Mouse (Mus musculus): ENCODE results near the gene 4933417A18Rik. TPM values are rescaled to one million over a fixed set of nuclear protein-coding genes. Genes with fewer than 3 reads are reported as not detected.
A peak's percentile ranks its signal among the peaks of the same experiment; 100 is the strongest.
"Not testable (repeated sequence)": the region's sequence is repeated elsewhere in the genome, so short reads cannot be mapped to it uniquely, and the experiment has no call there.

4933417A18Rik gene
- polyA plus RNA-seq, 1 experiment from 2014 or later, result not detected

GRCm38 (mm10) chr13:34958158-34958557 is 33.9 kb downstream of the 4933417A18Rik start:
- H3K4me1 ChIP-seq; H3K27ac ChIP-seq; H3K27me3 ChIP-seq (replicated peaks); ATAC-seq (replicated peaks); H3K4me2 ChIP-seq; H3K4me3 ChIP-seq; H3K9ac ChIP-seq; H3K9me3 ChIP-seq; H3K36me3 ChIP-seq (replicated peaks): not testable (repeated sequence)
- WGBS, result 73% methylated on average over 3 of the region's 3 CpGs

GRCm38 (mm10) chr13:34960996-34961770 is 37.0 kb downstream of the 4933417A18Rik start:
- Histone ChIP-seq H3K9ac (no peak overlapping the region), H3K36me3 (replicated peaks) (no peaks in the 10 kb centered on the region), H3K4me3 (no peak overlapping the region), H3K4me1 (peaks cover 15% of the 10 kb centered on the region), H3K9me3 (no peaks in the 10 kb centered on the region), H3K27ac (no peak overlapping the region), H3K4me2 (no peak overlapping the region), H3K27me3 (replicated peaks) (peaks cover 13% of the 10 kb centered on the region)
- no peak for ATAC-seq (replicated peaks)
- 83% methylated on average over 4 of the region's 4 CpGs for WGBS

- no peaks in the 10 kb centered on the region for H3K9me3 ChIP-seq
- no peaks in the 10 kb centered on the region for H3K36me3 ChIP-seq (replicated peaks)
- H3K4me2 ChIP-seq, result peak within 1 kb of the TSS; percentile 67
- peaks cover 15% of the 10 kb centered on the region for H3K4me1 ChIP-seq
- WGBS, result 3% methylated on average over 32 of the region's 32 CpGs
- H3K27me3 ChIP-seq (replicated peaks), result peaks cover 13% of the 10 kb centered on the region
- H3K9ac ChIP-seq, result peak within 1 kb of the TSS; percentile 42
- ATAC-seq (replicated peaks), result peak; percentile 73
- peak within 1 kb of the TSS; percentile 41 for H3K4me3 ChIP-seq
- no peak within 1 kb of the TSS for H3K27ac ChIP-seq
Observed at GRCm38 (mm10) chr13:34963511-34964397, 39.5 kb downstream of the 4933417A18Rik start, which contains the start of gene Eci3. Eci3 (minus strand) TSS chr13:34963810.

GRCm38 (mm10) chr13:34964419-34964818 is 40.2 kb downstream of the 4933417A18Rik start:
- ATAC-seq (replicated peaks), result peak; percentile 48; the same call in 1 of the 2 replicates
- no peaks in the 10 kb centered on the region for H3K36me3 ChIP-seq (replicated peaks)
- peaks cover 13% of the 10 kb centered on the region for H3K27me3 ChIP-seq (replicated peaks)
- H3K4me1 ChIP-seq, result peaks cover 15% of the 10 kb centered on the region
- no peak overlapping the region for H3K27ac ChIP-seq
- peak overlapping the region; percentile 67 for H3K4me2 ChIP-seq
- no peaks in the 10 kb centered on the region for H3K9me3 ChIP-seq
- WGBS, result 3% methylated on average over 14 of the region's 14 CpGs
- peak overlapping the region; percentile 42 for H3K9ac ChIP-seq
- peak overlapping the region; percentile 41 for H3K4me3 ChIP-seq

- no peak for ATAC-seq (replicated peaks)
- peak overlapping the region; percentile 42; the same call in 1 of the 2 replicates for H3K9ac ChIP-seq
- H3K27me3 ChIP-seq (replicated peaks), result peaks cover 13% of the 10 kb centered on the region
- no peak overlapping the region for H3K27ac ChIP-seq
- H3K4me3 ChIP-seq, result peak overlapping the region; percentile 41
- H3K36me3 ChIP-seq (replicated peaks), result no peaks in the 10 kb centered on the region
- H3K9me3 ChIP-seq, result no peaks in the 10 kb centered on the region
- peak overlapping the region; percentile 67 for H3K4me2 ChIP-seq
- WGBS, result 8% methylated on average over 5 of the region's 5 CpGs
- peaks cover 15% of the 10 kb centered on the region for H3K4me1 ChIP-seq
Observed at GRCm38 (mm10) chr13:34964866-34965265, 40.7 kb downstream of the 4933417A18Rik start.

- not testable (repeated sequence) for H3K9me3 ChIP-seq; H3K4me3 ChIP-seq; ATAC-seq (replicated peaks); H3K9ac ChIP-seq; H3K36me3 ChIP-seq (replicated peaks); H3K27ac ChIP-seq; H3K4me2 ChIP-seq
- Histone ChIP-seq H3K27me3 (replicated peaks) (peaks cover 13% of the 10 kb centered on the region), H3K4me1 (peaks cover 15% of the 10 kb centered on the region)
- WGBS, result 75% methylated on average over 9 of the region's 9 CpGs
Observed at GRCm38 (mm10) chr13:34965647-34966046, 41.4 kb downstream of the 4933417A18Rik start.

GRCm38 (mm10) chr13:34972456-34972855 is 48.2 kb downstream of the 4933417A18Rik start:
- not testable (repeated sequence) for H3K9ac ChIP-seq; H3K4me3 ChIP-seq; H3K9me3 ChIP-seq; H3K27ac ChIP-seq; H3K4me2 ChIP-seq; ATAC-seq (replicated peaks); H3K27me3 ChIP-seq (replicated peaks); H3K4me1 ChIP-seq; H3K36me3 ChIP-seq (replicated peaks)

- H3K4me3 ChIP-seq, result no peak overlapping the region
- H3K9me3 ChIP-seq, result no peaks in the 10 kb centered on the region
- H3K4me1 ChIP-seq, result no peaks in the 10 kb centered on the region
- H3K27ac ChIP-seq, result no peak overlapping the region
- no peak for ATAC-seq (replicated peaks)
- no peaks in the 10 kb centered on the region for H3K27me3 ChIP-seq (replicated peaks)
- WGBS, result 42% methylated on average over 1 of the region's 1 CpGs
- no peak overlapping the region for H3K9ac ChIP-seq
- no peak overlapping the region for H3K4me2 ChIP-seq
- H3K36me3 ChIP-seq (replicated peaks), result peaks cover 10% of the 10 kb centered on the region; the same call in 1 of the 2 replicates
Observed at GRCm38 (mm10) chr13:34973149-34973548, 48.9 kb downstream of the 4933417A18Rik start.

- Histone ChIP-seq H3K27ac (no peak overlapping the region), H3K4me2 (no peak overlapping the region), H3K9me3 (no peaks in the 10 kb centered on the region), H3K36me3 (replicated peaks) (peaks cover 11% of the 10 kb centered on the region; the same call in 1 of the 2 replicates), H3K27me3 (replicated peaks) (no peaks in the 10 kb centered on the region), H3K4me3 (no peak overlapping the region), H3K9ac (no peak overlapping the region), H3K4me1 (no peaks in the 10 kb centered on the region)
- 45% methylated on average over 1 of the region's 1 CpGs for WGBS
- ATAC-seq (replicated peaks), result no peak
Observed at GRCm38 (mm10) chr13:34973770-34974169, 49.6 kb downstream of the 4933417A18Rik start.

GRCm38 (mm10) chr13:34976116-34976515 is 51.9 kb downstream of the 4933417A18Rik start:
- H3K36me3 ChIP-seq (replicated peaks), result peaks cover 11% of the 10 kb centered on the region; the same call in 1 of the 2 replicates
- no peak overlapping the region for H3K9ac ChIP-seq
- no peak overlapping the region for H3K27ac ChIP-seq
- H3K27me3 ChIP-seq (replicated peaks), result no peaks in the 10 kb centered on the region
- H3K9me3 ChIP-seq, result no peaks in the 10 kb centered on the region
- no peak overlapping the region for H3K4me2 ChIP-seq
- WGBS, result 95% methylated on average over 4 of the region's 4 CpGs
- no peaks in the 10 kb centered on the region for H3K4me1 ChIP-seq
- no peak overlapping the region for H3K4me3 ChIP-seq
- ATAC-seq (replicated peaks), result no peak

- Histone ChIP-seq H3K9me3 (no peaks in the 10 kb centered on the region), H3K36me3 (replicated peaks) (peaks cover 13% of the 10 kb centered on the region; the same call in 1 of the 2 replicates), H3K27ac (no peak overlapping the region), H3K4me1 (no peaks in the 10 kb centered on the region), H3K4me2 (no peak overlapping the region), H3K4me3 (no peak overlapping the region), H3K9ac (no peak overlapping the region), H3K27me3 (replicated peaks) (no peaks in the 10 kb centered on the region)
- ATAC-seq (replicated peaks), result no peak
- WGBS, result 96% methylated on average over 3 of the region's 3 CpGs
Observed at GRCm38 (mm10) chr13:34977410-34977809, 53.2 kb downstream of the 4933417A18Rik start.

GRCm38 (mm10) chr13:34978635-34979034 is 54.4 kb downstream of the 4933417A18Rik start:
- H3K4me1 ChIP-seq; H3K4me3 ChIP-seq; H3K27ac ChIP-seq; H3K9me3 ChIP-seq; H3K4me2 ChIP-seq; H3K27me3 ChIP-seq (replicated peaks); H3K9ac ChIP-seq; ATAC-seq (replicated peaks): not testable (repeated sequence)
- peaks cover 17% of the 10 kb centered on the region; the same call in 1 of the 2 replicates for H3K36me3 ChIP-seq (replicated peaks)
- WGBS, result 71% methylated on average over 5 of the region's 5 CpGs

Measured in midbrain, embryonic 15.5 days (tissue).